Mouse (Mus musculus) kidney, adult 8-10 months (tissue): ENCODE measurements around the gene Rnf13.
A peak's percentile ranks its signal among the peaks of the same experiment; 100 is the strongest.
"Not testable (repeated sequence)": the region's sequence is repeated elsewhere in the genome, so short reads cannot be mapped to it uniquely, and the experiment has no call there.

Source experiments
- DNase-seq, 2 experiments: peaks; one replicate each; pipeline ENCODE4 v3.0.0; 2022

The Rnf13 gene

GRCm38 (mm10) chr3:57735511-57736370 is at the start of gene Rnf13:
Gene Rnf13 (plus strand): TSS chr3:57736062.
- peak; percentile 96 to 98 for DNase-seq

GRCm38 (mm10) chr3:57691772-57692171 is 44.1 kb upstream of the Rnf13 start:
- no peak for DNase-seq

- DNase-seq: no peak
Measured at GRCm38 (mm10) chr3:57692719-57693118, 43.1 kb upstream of the Rnf13 start, which contains the start of gene Ankub1. Gene Ankub1 (minus strand): TSS chr3:57692799.

DNA sequence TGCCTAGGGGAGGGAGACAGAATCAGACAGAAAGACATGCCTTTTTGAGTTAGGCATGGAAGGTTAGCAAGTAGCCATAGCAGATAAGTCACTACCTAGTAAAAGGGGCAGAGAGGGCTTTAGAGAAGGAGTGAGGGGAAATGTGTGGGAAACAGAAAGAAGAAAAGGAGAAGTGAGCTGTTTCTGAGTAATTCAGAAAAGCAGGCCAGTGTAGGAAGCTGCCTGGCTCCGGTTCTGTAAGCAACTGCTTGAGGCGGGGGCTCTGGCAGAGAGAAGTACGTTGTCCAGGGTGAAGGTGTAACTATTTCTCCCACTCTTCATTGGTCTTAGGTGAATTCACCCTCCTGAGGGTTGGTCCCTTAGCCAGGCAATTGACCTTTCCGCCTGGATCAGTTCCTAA is 39.6 kb upstream of the Rnf13 start:
- DNase-seq: peak in 1 of 2 experiments; percentile 7

- peak; percentile 17 to 37 for DNase-seq
Measured at GRCm38 (mm10) chr3:57696779-57697178, 39.1 kb upstream of the Rnf13 start.

- DNase-seq: no peak
Measured at GRCm38 (mm10) chr3:57714151-57714550, 21.7 kb upstream of the Rnf13 start.

DNA sequence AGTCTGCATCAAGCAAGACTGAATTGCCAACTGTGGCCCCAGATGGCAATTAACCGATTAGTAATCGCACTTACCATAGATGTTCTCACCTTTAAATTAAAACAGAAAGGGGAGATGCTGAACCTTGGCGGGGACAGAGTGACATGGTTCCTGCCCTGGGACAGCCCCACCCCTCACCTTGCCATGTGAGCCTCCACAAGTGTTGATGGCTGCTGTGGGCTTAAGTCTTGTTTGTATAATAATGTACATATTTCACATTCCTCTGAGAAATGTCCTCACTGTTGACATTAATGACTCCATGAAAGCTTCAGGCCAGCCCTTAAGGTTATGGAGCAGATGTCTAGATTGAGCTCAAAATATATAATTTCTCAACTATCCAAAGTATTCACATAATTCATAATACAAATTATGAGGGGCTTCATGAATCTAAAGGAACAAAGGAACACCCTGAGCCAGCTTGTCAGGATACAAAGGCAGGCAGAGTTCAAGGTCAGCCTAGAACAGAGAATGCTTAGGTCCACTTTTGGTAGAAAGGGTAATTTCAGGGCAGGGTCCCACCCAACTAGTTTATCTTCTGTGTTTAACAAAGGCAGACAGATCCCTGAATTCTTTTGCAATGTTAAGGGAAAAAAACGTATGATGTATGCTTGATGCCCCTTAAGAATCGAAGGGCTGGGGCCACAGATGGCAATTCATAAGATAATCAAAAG is 3.5 kb upstream of the Rnf13 start:
- DNase-seq: no peak

DNA sequence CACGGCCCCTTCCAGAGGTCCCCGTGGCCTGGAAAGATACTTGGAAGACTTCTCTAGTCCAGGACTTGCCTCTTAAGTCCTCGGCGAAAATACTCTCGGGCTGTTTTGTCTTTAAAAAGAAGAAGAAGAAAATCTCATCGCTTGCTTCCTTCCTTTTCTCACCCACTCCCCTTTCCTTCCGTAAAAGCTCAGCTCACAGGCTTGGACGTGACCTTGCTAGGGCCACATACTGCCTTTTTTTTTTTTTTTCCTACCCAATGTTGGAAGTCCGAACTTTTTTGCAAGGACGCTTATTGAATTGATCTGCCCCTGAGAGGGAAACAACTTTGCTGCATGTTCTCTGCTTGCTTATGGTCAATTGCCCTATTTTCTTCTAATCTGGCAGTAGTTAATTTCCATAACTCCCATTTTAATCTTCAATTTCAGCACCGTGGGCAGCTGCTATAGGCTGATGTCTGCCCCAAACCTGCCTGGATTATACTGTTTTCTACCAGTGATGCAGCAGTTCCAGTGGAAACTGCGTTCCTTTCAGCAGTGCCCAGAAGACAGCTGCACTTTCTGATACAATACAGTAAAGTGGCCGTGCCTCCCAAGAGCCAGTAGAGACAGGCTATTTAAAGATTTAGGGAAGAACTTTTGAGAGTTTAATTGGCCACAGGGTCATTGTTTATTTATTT is 695 bp downstream of the Rnf13 start:
- no peak for DNase-seq

GRCm38 (mm10) chr3:57739830-57740229 is 4.0 kb downstream of the Rnf13 start:
- no peak for DNase-seq

DNA sequence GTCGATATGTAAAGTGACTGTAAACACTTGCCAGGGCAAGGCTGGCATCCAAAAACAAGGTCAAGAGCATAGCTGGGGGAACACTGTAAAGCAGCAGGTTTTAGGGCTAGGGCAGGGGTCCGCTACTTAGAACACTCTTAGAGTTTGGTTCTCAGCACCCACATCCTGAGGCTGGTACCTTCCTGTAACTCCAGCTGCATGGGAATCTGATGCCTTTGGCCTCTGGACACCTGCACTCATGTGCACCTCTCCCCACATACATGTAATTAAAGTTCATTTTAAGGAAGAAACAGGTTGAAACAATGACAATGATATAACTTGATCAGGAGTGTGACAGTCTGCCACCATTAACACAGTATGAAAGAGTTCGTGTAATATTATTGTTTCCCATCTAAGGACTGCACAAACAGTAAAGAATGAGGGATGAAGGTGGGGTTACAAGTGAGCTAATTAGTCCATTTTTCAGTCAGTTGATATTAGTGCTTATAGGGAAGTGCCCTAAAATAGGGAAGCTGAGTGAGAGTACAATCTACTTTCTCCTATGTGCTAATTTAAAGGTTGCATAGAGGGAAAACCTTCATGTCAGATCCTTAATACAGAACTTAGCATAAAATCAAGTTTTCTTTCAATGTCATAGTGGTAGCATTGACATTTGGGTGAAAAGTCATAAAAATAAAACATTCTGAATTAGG is 12.9 kb downstream of the Rnf13 start:
- no peak for DNase-seq

GRCm38 (mm10) chr3:57776915-57777314 is 41.1 kb downstream of the Rnf13 start:
- no peak for DNase-seq

DNA sequence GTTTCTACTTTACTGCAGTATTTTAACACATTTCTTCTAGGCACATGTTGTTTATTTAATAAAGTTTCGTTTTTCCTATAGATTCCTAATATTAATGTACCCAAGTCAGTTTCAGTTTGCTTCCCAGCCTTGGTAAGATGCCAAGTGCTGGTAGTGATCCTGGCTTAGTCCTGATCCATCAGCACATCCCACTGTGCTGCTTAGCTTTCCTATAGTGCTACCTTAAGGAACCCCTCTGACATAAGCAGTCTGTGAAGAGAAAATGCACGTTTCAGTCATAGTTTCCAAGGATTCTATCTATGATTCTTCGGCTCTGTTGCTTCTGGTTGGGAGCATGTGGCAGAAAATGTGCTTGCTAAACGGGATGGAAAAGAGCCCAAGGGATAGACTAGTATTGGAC is 52.6 kb downstream of the Rnf13 start:
- no peak for DNase-seq

- no peak for DNase-seq
Measured at GRCm38 (mm10) chr3:57789005-57789962, 53.4 kb downstream of the Rnf13 start.

GRCm38 (mm10) chr3:57791104-57791503 is 55.2 kb downstream of the Rnf13 start:
- DNase-seq: no peak

DNA sequence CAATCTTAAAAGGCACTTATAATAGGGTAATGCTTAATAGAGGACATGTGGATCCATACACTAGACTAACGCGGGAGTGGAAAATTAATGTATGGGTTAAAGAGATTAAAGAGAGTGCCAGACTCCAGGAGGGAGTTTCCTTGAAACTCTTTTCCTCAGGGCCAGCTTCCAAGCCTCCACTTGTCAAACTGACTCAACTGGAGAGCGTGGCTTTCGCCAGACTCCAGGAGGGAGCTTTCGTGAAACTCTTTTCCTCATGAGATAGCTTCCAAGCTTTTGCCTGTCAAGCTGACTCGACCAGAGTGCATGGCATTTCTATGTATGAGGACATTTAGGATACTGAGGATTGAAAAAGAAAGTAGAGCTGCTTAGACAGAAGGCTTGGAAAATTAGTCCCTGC is 59.2 kb downstream of the Rnf13 start:
- not testable (repeated sequence) for DNase-seq

GRCm38 (mm10) chr3:57815447-57815846 is 79.6 kb downstream of the Rnf13 start:
- peak in 1 of 2 experiments; percentile 19 for DNase-seq

DNA sequence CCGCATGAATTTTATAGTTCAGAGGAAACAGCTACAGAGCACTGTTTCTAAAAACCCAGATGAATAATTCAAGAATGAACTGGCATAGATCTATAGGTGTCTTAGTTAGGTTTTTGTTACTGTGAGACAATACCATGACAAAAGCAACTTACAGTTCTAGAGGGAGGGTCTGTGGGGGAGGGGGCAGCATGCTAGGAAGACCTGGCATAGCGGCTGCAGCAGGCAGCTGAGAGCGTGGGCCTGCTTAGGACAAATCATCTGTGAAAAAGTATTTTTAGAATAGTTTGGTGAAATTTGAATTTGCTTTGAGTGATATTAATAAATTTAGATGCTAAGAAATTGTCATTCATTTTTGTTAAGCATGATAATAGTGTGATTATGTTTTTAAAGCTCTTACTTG is 90.0 kb downstream of the Rnf13 start:
- DNase-seq: no peak

DNA sequence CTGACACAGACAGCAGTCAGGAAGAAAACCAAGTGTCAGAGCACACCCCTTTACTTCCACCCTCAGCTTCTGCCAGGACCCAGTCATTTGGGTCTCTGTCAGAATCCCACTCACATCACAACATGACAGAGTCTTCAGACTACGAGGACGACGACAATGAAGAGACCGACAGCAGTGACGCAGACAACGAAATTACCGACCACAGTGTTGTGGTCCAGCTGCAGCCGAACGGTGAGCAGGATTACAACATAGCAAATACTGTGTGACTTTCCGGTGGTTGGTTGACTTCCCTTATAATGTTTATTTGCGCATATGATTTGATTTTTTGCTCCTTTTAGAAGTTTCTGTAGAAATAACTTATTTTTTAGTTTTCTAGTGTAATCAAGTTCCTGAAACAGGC is 97.7 kb downstream of the Rnf13 start:
- DNase-seq: no peak

GRCm38 (mm10) chr3:57836911-57837310 is 101.0 kb downstream of the Rnf13 start:
- no peak for DNase-seq

DNA sequence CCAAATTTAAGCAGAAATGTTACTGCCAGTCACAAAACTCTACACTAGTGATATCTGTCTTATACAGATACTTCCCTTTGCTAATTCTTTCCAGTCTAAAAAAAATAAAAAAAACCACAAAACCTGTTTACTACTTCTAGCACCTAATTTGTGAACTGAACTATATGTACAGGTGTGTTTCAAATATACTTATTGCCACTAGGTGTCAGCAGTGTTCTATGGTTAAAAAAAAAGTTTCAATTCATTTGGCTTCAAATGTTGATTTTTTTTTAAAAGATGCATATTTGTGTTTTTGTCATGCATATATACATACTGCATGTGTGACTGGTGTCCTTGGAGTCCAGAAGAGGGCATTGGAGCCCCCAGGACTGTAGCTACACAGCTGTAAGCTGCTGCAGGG is 107.9 kb downstream of the Rnf13 start:
- DNase-seq: peak in 1 of 2 experiments; percentile 18

GRCm38 (mm10) chr3:57845786-57846661 is 110.2 kb downstream of the Rnf13 start:
- DNase-seq: no peak
